Mouse (Mus musculus) kidney, postnatal 0 days (tissue): Measurements from ENCODE around the gene Nfya. TPM values are rescaled to one million over a fixed set of nuclear protein-coding genes. Genes with fewer than 3 reads are reported as not detected.

ENCODE experiments used
- ATAC-seq: fragments of 200-750 bp; cut with Nextera tagmentation; replicated peaks from 2 replicates; pipeline ENCODE4 v1.8.0; 2017; ENCODE audit warnings: low read depth, moderate number of reproducible peaks, moderate TSS enrichment, moderate library complexity; ENCODE audit not compliant: low FRiP score
- DNase-seq: peaks from one replicate; pipeline ENCODE4 v3.0.0-alpha.2; 2016; ENCODE audit warnings: low spot score
- H3K27ac ChIP-seq: fragments of 300-500 bp; sonication (generic); 2 replicates; pipeline ENCODE4 v1.5.1; 2014; ENCODE audit warnings: mild to moderate bottlenecking
- H3K27me3 ChIP-seq: fragments of 300-500 bp; sonication (generic); 2 replicates; pipeline ENCODE4 v1.6.1; 2014; ENCODE audit warnings: low read length, mixed read lengths; ENCODE audit not compliant: insufficient read depth
- H3K36me3 ChIP-seq: fragments of 300-500 bp; sonication (generic); 2 replicates; pipeline ENCODE4 v1.6.1; 2014; ENCODE audit warnings: low read length, mixed read lengths; ENCODE audit not compliant: insufficient read depth
- H3K4me1 ChIP-seq: fragments of 300-500 bp; sonication (generic); replicated peaks from 2 replicates; pipeline ENCODE4 v1.6.1; 2014; ENCODE audit warnings: antibody characterized with exemption, low read length, mixed read lengths; ENCODE audit not compliant: insufficient read depth
- H3K4me2 ChIP-seq: fragments of 300-500 bp; sonication (generic); 2 replicates; pipeline ENCODE4 v1.6.1; 2014; ENCODE audit warnings: mild to moderate bottlenecking, low read length, moderate library complexity, mixed read lengths
- H3K4me3 ChIP-seq: fragments of 300-500 bp; sonication (generic); replicated peaks from 2 replicates; pipeline ENCODE4 v1.5.1; 2014; ENCODE audit warnings: low read depth, low read length
- H3K9ac ChIP-seq: fragments of 300-500 bp; sonication (generic); 2 replicates; pipeline ENCODE4 v1.6.1; 2014; ENCODE audit warnings: low read depth, low read length
- H3K9me3 ChIP-seq: fragments of 300-500 bp; sonication (generic); replicated peaks from 2 replicates; pipeline ENCODE4 v1.6.1; 2016; ENCODE audit warnings: low read length, inconsistent platforms, mixed read lengths
- CTCF ChIP-seq: IDR thresholded peaks from 2 replicates; pipeline ENCODE4 v1.5.1; 2016; ENCODE audit warnings: antibody characterized with exemption, low read depth, mild to moderate bottlenecking, moderate library complexity
- WGBS: fragments of 180-500 bp; shearing (Covaris S2); extraction: QIAGEN DNeasy Blood & Tissue Kit; methylation state at CpG from one replicate; pipeline ENCODE4 v1.1.7; 2014; 5-methylcytosine and 5-hydroxymethylcytosine counted together
- polyA plus RNA-seq: library from polyadenylated mRNA; unstranded; fragments of >200 nt; fragmentation: Nextera tagmentation; extraction: Ambion mirVana; gene quantifications from 2 replicates; pipeline ENCODE4 v1.2.1, GENCODE M21; 2015

Gene Nfya
- polyA plus RNA-seq, 1 experiment from 2014 or later = 8.1 TPM

DNA sequence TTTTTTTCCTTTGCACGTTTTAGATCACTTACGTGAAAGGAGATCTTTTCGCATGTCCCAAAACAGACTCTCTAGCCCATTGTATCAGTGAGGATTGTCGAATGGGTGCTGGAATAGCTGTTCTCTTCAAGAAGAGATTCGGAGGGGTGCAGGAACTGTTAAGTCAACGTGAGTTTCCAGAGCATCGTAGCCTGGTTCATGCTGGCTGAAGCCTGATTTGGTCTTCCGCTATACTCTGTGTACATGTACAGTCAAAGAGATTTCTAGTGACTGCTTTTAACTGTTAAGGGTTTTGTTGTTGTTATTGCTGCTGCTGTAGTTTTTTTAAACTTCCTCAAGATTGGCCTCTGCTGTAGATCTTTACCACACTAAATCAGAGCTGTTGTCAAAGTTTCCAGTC, 1.5 kb upstream of the Nfya start:
- Histone ChIP-seq H3K36me3 (peaks cover 22% of the 10 kb centered on the region; the same call in 1 of the 2 replicates), H3K27me3 (no peaks in the 10 kb centered on the region), H3K9ac (peak overlapping the region; percentile 79; the same call in 1 of the 2 replicates), H3K4me3 (peak overlapping the region; percentile 68), H3K27ac (peak overlapping the region; percentile 98), H3K4me1 (peaks cover 12% of the 10 kb centered on the region), H3K4me2 (peak overlapping the region; percentile 76), H3K9me3 (no peaks in the 10 kb centered on the region)
- TF ChIP-seq CTCF = no peak
- ATAC-seq = no peak
- WGBS = 24% methylated on average over 8 of the region's 8 CpGs
- DNase-seq = peak; percentile 46

DNA sequence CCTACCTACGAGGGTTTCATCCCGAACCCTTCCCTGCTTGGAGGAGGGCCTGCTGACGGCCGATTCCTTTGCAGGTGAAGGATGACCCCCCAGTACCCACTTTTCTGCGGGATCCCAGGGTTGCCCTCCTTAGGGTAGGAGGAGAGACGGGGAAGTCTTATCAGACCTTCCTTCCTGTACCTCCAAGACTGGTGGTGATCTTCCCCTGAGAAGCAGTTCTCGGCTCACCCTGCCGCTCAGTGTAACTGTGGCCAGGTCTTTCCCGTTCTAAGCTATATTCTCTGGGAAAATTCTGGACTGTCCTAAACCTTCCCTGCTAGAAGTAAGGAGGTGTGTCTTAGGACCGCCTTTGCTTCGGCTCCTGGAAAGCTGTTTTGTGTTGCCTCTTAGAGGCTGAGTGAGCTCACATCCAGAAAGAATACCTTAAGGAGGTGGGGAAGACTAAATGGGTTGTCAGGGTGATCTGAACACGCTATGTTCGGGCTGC, 636 bp upstream of the Nfya start:
- Histone ChIP-seq H3K4me2 (peak overlapping the region; percentile 76), H3K27ac (peak overlapping the region; percentile 98), H3K36me3 (peaks cover 20% of the 10 kb centered on the region; the same call in 1 of the 2 replicates), H3K4me3 (peak overlapping the region; percentile 68), H3K4me1 (peaks cover 12% of the 10 kb centered on the region), H3K9ac (peak overlapping the region; percentile 79), H3K27me3 (no peaks in the 10 kb centered on the region), H3K9me3 (no peaks in the 10 kb centered on the region)
- peak; percentile 2; the same call in 1 of the 2 replicates for ATAC-seq
- TF ChIP-seq CTCF = no peak
- WGBS = under 1% methylated on average over 13 of the region's 13 CpGs
- peak; percentile 73 for DNase-seq

DNA sequence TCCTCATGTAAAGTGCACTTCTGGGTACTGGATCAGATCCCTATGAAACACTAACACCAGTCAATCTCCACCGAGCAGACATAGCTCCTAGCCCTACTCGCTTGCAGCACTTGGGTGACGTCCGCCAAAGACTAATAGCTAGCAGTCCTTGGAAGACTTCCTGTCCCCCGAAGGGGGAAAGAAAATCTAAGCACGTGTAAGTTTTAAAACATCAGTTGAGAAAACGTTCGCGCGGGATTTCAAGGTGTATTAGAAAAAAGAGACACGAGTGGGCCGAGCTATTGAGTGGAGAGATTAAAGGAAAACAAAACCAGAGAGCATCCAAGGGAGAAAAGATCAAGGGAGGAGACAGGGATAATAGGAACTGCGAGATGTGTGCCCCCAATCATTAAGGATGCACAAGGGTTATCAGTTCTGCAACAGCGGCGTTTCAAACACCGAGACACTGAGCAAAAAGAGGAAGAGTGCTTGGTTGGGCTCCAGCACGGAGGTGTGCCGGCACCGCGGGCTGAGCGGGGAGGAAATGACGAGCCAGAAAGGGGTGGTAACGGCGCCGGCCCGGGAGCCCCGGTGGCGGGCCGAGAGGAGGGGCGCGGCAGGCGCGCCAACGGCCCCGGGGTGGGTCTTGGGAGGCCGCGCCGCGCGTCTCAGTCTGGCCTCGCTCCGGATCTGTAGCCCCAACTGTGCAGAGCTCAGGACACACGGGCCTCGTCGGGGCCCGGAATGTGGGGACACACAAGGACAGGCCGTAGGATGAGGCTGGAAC, 997 bp downstream of the Nfya start:
- H3K36me3 ChIP-seq = 0 out of 2 replicates have a peak, but pooled peaks cover 9% of the 10 kb centered on the region
- ATAC-seq (peak; percentile 48), DNase-seq (peak; percentile 84)
- peak overlapping the region; percentile 57 for H3K4me3 ChIP-seq
- H3K9me3 ChIP-seq = no peaks in the 10 kb centered on the region
- H3K9ac ChIP-seq = peak overlapping the region; percentile 85
- no peak for TF ChIP-seq CTCF
- under 1% methylated on average over 47 of the region's 47 CpGs for WGBS
- peak overlapping the region; percentile 66 for H3K4me2 ChIP-seq
- H3K4me1 ChIP-seq = peaks cover 12% of the 10 kb centered on the region
- H3K27me3 ChIP-seq = no peaks in the 10 kb centered on the region
- peak overlapping the region; percentile 98 for H3K27ac ChIP-seq

DNA sequence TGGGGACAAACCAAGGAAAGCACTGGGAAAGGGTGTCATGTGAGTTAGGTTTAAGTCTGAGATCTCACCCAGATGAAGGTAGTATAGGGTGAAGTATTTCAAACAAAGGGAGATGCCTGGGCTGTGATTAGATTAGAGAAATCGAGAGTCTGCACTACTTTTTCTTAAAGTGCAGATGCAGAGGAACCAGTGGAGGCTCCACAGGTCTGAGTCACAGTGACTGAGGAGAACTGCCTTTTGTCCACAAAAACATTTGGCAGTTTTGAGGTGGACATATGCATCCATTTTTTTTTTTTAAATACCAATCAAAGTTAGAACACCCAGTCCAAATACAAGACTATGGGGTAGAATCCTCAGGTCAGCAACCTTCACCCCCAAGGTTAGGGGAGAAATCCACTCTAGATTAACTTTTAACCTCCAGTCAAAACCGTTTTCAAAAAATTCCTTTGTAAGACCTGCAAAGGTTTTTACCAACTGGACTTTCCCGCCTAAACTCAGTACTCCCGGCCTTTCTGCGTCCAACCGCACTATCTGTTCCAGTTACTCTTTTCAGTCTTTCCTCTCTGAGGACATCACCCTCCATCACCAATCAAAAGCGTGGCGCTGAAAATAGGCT, 1.7 kb downstream of the Nfya start:
- TF ChIP-seq CTCF = no peak
- WGBS = 6% methylated on average over 8 of the region's 8 CpGs
- H3K4me2 ChIP-seq = peak overlapping the region; percentile 66
- 0 out of 2 replicates have a peak, but pooled peaks cover 9% of the 10 kb centered on the region for H3K36me3 ChIP-seq
- H3K9ac ChIP-seq = peak overlapping the region; percentile 85
- no peak for DNase-seq
- H3K4me3 ChIP-seq = peak overlapping the region; percentile 57
- H3K9me3 ChIP-seq = no peaks in the 10 kb centered on the region
- peaks cover 12% of the 10 kb centered on the region for H3K4me1 ChIP-seq
- H3K27me3 ChIP-seq = no peaks in the 10 kb centered on the region
- peak overlapping the region; percentile 98 for H3K27ac ChIP-seq
- no peak for ATAC-seq

DNA sequence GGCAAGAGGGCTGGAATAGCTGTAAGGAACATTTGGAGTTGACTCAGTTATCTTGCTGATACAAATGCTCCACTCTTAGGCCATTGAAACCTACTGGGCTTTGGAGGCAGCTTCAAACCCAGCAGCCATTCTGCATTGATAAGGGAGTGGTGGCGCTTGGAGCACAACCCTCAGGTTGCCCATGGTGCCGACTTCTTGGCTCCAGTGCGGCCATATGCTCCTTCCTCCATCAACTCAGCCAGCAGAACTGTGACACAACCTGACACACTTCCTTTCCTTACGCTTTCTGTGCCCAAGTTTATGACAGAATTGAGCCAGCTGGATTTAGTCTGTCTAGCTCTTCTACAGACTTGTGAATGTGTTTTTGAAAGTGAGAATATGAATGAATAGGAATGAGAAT, 2.6 kb downstream of the Nfya start:
- DNase-seq = no peak
- Histone ChIP-seq H3K9ac (no peak overlapping the region), H3K4me2 (no peak overlapping the region), H3K9me3 (no peaks in the 10 kb centered on the region), H3K4me3 (no peak overlapping the region), H3K36me3 (0 out of 2 replicates have a peak, but pooled peaks cover 3% of the 10 kb centered on the region), H3K4me1 (peaks cover 12% of the 10 kb centered on the region), H3K27ac (no peak overlapping the region), H3K27me3 (no peaks in the 10 kb centered on the region)
- no peak for ATAC-seq
- no peak for TF ChIP-seq CTCF
- 81% methylated on average over 4 of the region's 4 CpGs for WGBS

DNA sequence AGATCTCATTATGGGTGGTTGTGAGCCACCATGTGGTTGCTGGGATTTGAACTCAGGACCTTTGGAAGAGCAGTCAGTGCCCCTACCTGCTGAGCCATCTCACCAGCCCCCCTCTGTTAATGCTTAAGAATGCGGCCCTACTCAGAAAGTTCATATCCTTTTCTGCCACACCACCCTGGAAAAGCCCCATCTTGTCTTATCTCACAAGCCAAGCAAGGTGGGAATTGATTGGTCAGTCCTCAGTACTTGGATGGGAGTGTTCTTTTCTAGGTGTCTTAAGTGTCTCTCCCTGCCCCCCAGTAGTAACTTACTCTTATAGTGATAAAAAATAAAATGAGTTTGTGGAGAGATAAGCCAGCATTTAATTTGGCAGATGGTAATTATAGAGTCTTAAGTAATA, 5.0 kb downstream of the Nfya start:
- 85% methylated on average over 1 of the region's 1 CpGs for WGBS
- Histone ChIP-seq H3K27ac (no peak overlapping the region), H3K9me3 (no peaks in the 10 kb centered on the region), H3K9ac (no peak overlapping the region), H3K27me3 (no peaks in the 10 kb centered on the region), H3K4me3 (no peak overlapping the region), H3K4me1 (peaks cover 6% of the 10 kb centered on the region), H3K36me3 (peaks cover 2% of the 10 kb centered on the region; the same call in 1 of the 2 replicates), H3K4me2 (no peak overlapping the region)
- DNase-seq (no peak), ATAC-seq (no peak)
- no peak for TF ChIP-seq CTCF
